Mouse (Mus musculus): ENCODE results near the gene Rab25. TPM values are rescaled to one million over a fixed set of nuclear protein-coding genes. Genes with fewer than 3 reads are reported as not detected.

The Rab25 gene
- polyA plus RNA-seq, 1 experiment, result 1.4 TPM

DNA sequence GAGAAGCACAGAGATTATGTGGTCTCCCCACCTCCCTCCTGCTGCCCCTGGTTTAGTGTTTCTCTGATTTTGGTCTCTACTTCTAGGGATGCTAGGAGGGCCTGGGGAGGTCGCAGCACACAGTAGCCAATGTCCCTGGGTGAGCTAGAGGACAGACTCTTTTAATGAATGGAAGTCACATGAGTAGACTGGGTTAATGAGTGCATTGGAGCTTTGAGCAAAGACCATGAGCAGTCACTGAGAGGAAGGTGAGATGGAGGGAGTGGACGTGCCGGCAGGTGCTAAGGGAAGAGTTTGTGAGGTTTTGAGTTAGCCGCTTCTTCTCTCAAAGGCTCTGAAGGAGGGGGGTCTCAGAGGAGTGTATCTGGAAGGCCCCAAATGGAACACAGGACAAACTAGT is 12.6 kb downstream of the Rab25 start:
- Histone ChIP-seq H3K4me1 (ENCODE audit: control insufficient read depth, insufficient read depth, low read length) (peaks cover 1% of the 10 kb centered on the region; the same call in 1 of the 2 replicates), H3K4me3 (replicated peaks; ENCODE audit: control insufficient read depth, low read depth, low read length) (no peak overlapping the region), H3K27ac (ENCODE audit: control insufficient read depth, insufficient read depth, low read depth, low read length, poor library complexity) (no peak overlapping the region)
- 95% methylated on average over 4 of the region's 4 CpGs for WGBS
- TF ChIP-seq CTCF (IDR thresholded peaks at IDR 0.05; ENCODE audit: control insufficient read depth, insufficient read depth, low read length), result no peak
- TF ChIP-seq POLR2A (IDR thresholded peaks at IDR 0.05; ENCODE audit: borderline replicate concordance, control insufficient read depth, low read depth, low read length), result no peak

DNA sequence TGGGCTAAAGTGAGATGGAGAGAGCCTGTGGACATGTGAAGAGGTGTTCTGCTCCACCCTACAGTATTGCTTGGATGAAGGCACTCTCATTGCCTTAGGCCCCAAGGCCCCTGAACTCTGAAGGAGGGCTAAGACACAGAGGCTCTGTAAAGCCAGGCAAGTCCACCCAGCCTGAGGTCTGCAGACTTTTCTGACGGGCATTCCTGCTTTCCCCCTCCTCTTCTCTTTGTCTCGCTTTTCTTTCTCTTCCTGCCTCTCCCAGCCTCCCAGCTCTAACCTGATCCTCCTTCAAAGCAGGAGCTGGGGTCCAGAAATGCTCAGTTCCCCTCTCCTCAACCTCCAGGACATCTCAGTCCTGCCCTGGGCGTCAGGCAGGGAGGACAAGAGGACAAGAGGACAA is 13.1 kb downstream of the Rab25 start:
- Histone ChIP-seq H3K4me1 (ENCODE audit: control insufficient read depth, insufficient read depth, low read length) (peaks cover 1% of the 10 kb centered on the region; the same call in 1 of the 2 replicates), H3K4me3 (replicated peaks; ENCODE audit: control insufficient read depth, low read depth, low read length) (no peak overlapping the region), H3K27ac (ENCODE audit: control insufficient read depth, insufficient read depth, low read depth, low read length, poor library complexity) (no peak overlapping the region)
- no peak for TF ChIP-seq POLR2A (IDR thresholded peaks at IDR 0.05; ENCODE audit: borderline replicate concordance, control insufficient read depth, low read depth, low read length)
- no peak for TF ChIP-seq CTCF (IDR thresholded peaks at IDR 0.05; ENCODE audit: control insufficient read depth, insufficient read depth, low read length)
- 67% methylated on average over 3 of the region's 3 CpGs for WGBS

DNA sequence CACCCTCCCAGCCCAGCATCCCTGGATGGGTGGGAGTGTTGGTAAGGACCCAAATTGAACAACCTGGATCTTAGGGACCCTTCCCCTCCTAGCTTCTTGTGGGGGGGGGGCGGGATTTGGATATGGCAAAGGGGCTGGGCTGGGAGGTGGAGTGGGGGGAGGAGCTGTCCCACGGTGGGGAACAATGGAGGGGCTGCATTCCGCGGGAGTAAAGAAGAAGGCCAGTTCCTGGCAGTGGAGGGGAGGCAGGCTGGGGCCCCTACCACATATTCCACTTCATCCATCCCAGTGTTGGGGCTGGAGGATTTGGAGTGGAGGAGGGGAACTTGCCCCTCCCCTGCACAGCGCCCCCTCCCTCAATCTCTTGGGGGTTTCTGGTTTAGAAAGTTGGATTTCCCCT is 14.4 kb downstream of the Rab25 start:
- no peak for TF ChIP-seq CTCF (IDR thresholded peaks at IDR 0.05; ENCODE audit: control insufficient read depth, insufficient read depth, low read length)
- TF ChIP-seq POLR2A (IDR thresholded peaks at IDR 0.05; ENCODE audit: borderline replicate concordance, control insufficient read depth, low read depth, low read length), result no peak
- 32% methylated on average over 5 of the region's 5 CpGs for WGBS
- H3K27ac ChIP-seq (ENCODE audit: control insufficient read depth, insufficient read depth, low read depth, low read length, poor library complexity), result no peak overlapping the region
- H3K4me1 ChIP-seq (ENCODE audit: control insufficient read depth, insufficient read depth, low read length), result peaks cover 1% of the 10 kb centered on the region; the same call in 1 of the 2 replicates
- H3K4me3 ChIP-seq (replicated peaks; ENCODE audit: control insufficient read depth, low read depth, low read length), result no peak overlapping the region

DNA sequence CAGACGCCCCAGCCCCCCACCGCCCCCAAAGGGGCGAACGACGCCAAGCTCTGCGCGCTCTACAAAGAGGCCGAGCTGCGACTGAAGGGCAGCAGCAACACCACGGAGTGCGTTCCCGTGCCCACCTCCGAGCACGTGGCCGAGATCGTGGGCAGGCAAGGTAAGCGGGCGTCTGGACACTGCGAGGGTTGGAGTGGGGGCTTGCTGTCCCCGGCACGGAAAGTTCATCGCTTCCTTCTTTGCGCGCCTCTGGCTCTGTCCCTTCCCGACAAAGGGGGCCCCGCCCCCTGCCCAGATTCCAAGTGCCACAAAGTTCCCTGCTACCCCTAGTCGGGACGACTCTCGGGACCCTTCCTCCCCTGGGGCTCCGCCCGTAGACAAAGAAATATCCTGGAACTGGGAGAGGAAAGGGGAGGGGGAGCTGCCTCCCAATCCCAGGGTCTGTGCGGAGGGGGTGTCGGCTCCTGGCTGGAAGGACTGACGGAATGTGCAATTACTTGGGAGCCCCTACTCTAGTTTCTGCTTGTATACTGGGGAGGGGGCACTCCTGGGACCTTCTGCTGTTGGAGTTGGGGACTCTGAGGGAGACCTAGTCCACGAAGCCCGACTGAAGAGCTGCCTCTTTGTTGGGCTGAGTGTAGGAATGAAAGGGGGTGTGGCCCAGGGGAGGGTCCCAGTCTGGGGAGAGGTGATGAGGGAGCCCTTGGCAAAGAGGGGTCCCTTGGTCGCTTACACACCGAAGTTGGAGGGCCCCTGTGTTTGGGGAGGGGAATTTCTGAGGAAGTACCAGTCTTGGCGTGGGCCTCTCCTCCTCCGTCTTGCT is 15.2 kb downstream of the Rab25 start:
- 2% methylated on average over 40 of the region's 40 CpGs for WGBS
- TF ChIP-seq CTCF (IDR thresholded peaks at IDR 0.05; ENCODE audit: control insufficient read depth, insufficient read depth, low read length) (no peak), POLR2A (IDR thresholded peaks at IDR 0.05; ENCODE audit: borderline replicate concordance, control insufficient read depth, low read depth, low read length) (no peak)
- H3K4me3 ChIP-seq (replicated peaks; ENCODE audit: control insufficient read depth, low read depth, low read length), result peak overlapping the region; percentile 57
- H3K4me1 ChIP-seq (ENCODE audit: control insufficient read depth, insufficient read depth, low read length), result peaks cover 1% of the 10 kb centered on the region; the same call in 1 of the 2 replicates
- H3K27ac ChIP-seq (ENCODE audit: control insufficient read depth, insufficient read depth, low read depth, low read length, poor library complexity), result no peak overlapping the region

DNA sequence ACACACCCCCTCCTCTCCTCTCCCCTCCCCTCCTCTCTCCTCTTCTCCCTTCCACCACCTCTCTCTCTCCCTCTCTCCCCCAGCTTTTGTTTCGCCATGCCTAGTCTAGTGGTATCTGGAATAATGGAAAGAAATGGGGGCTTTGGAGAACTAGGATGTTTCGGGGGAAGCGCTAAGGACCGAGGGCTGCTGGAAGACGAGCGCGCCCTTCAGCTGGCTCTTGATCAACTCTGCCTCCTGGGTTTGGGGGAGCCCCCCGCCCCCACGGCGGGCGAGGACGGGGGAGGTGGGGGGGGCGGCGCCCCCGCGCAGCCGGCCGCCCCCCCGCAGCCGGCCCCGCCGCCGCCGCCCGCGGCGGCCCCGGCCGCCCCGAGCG is 15.8 kb downstream of the Rab25 start, which contains the start of gene Mex3a:
Gene Mex3a (plus strand): TSS at position 97 of the 376 bp plus-strand sequence.
- under 1% methylated on average over 29 of the region's 31 CpGs for WGBS
- no peak for TF ChIP-seq CTCF (IDR thresholded peaks at IDR 0.05; ENCODE audit: control insufficient read depth, insufficient read depth, low read length)
- no peak for TF ChIP-seq POLR2A (IDR thresholded peaks at IDR 0.05; ENCODE audit: borderline replicate concordance, control insufficient read depth, low read depth, low read length)
- Histone ChIP-seq H3K27ac (ENCODE audit: control insufficient read depth, insufficient read depth, low read depth, low read length, poor library complexity) (peak within 1 kb of the TSS; percentile 56; the same call in 1 of the 2 replicates), H3K4me3 (replicated peaks; ENCODE audit: control insufficient read depth, low read depth, low read length) (peak within 1 kb of the TSS; percentile 89), H3K4me1 (ENCODE audit: control insufficient read depth, insufficient read depth, low read length) (peaks cover 1% of the 10 kb centered on the region; the same call in 1 of the 2 replicates)

GRCm38 (mm10) chr3:88531348-88532298 is 16.5 kb downstream of the Rab25 start:
- peak overlapping the region; percentile 56; the same call in 1 of the 2 replicates for H3K27ac ChIP-seq (ENCODE audit: control insufficient read depth, insufficient read depth, low read depth, low read length, poor library complexity)
- H3K4me1 ChIP-seq (ENCODE audit: control insufficient read depth, insufficient read depth, low read length), result no peaks in the 10 kb centered on the region; the same call in 1 of the 2 replicates
- peak overlapping the region; percentile 89 for H3K4me3 ChIP-seq (replicated peaks; ENCODE audit: control insufficient read depth, low read depth, low read length)
- TF ChIP-seq POLR2A (IDR thresholded peaks at IDR 0.05; ENCODE audit: borderline replicate concordance, control insufficient read depth, low read depth, low read length) (no peak; the same call in 1 of the 2 replicates), CTCF (IDR thresholded peaks at IDR 0.05; ENCODE audit: control insufficient read depth, insufficient read depth, low read length) (no peak)
- WGBS, result 1% methylated on average over 61 of the region's 63 CpGs

DNA sequence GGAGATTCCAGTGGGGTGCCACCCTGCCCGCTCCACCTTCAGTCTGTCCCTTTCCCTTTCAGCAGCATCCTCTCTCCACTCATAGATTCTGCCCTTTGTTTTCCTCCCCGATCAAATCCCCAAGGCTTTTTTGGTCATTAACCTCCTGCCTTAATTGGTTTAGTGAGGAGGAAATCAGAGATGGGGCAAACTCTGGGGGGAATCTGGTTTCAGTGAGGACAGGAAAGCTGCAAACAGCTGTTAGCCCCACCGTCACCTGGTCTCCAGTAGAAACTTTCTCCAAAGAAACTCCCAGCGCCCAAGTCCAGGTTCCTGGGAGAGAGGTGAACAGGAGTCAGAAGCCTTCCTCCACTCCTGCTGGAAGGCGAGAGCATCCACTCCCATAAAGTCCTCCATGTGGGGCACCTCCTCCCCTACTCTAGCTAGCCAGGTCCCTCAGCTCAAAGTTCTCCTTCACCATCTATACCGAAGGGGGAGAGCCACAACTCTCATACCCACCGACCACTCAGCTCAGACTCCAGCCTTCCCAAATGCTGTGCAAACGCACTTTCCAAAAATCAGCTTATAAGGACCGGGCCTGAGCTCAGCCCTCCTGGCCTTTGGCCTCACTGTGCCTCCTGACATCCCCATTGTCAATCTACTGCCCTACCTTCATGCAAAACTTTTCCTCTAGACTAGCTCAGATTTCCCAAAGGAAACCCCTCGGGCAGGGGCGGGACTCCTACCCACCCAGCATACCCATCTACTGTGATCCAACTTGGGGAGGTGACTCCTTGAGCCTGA is 17.8 kb downstream of the Rab25 start:
- TF ChIP-seq CTCF (IDR thresholded peaks at IDR 0.05; ENCODE audit: control insufficient read depth, insufficient read depth, low read length), result no peak
- no peak for TF ChIP-seq POLR2A (IDR thresholded peaks at IDR 0.05; ENCODE audit: borderline replicate concordance, control insufficient read depth, low read depth, low read length)
- 59% methylated on average over 11 of the region's 11 CpGs for WGBS
- Histone ChIP-seq H3K27ac (ENCODE audit: control insufficient read depth, insufficient read depth, low read depth, low read length, poor library complexity) (no peak overlapping the region), H3K4me1 (ENCODE audit: control insufficient read depth, insufficient read depth, low read length) (no peaks in the 10 kb centered on the region; the same call in 1 of the 2 replicates), H3K4me3 (replicated peaks; ENCODE audit: control insufficient read depth, low read depth, low read length) (no peak overlapping the region)

All from bone marrow, adult 2 months (tissue).